Mouse (Mus musculus): ENCODE data around the gene Pdyn. TPM values are rescaled to one million over a fixed set of nuclear protein-coding genes. Genes with fewer than 3 reads are reported as not detected.

The Pdyn gene
- total and polyA plus RNA-seq, 3 experiments, result not detected

GRCm38 (mm10) chr2:129662484-129662883, 37.2 kb downstream of the Pdyn start:
- DNase-seq (ENCODE audit: low spot score) (no peak), ATAC-seq (ENCODE audit: extremely low read depth, insufficient number of reproducible peaks, low FRiP score, poor library complexity, severe bottlenecking) (no peak)
- peaks cover 6% of the 10 kb centered on the region; the same call in 1 of the 2 replicates for H3K27me3 ChIP-seq (ENCODE audit: insufficient read depth, low read length)
- TF ChIP-seq TAL1 (conservative IDR thresholded peaks at IDR 0.05; ENCODE audit: low read depth, low read length), result no peak
- TF ChIP-seq POLR2AphosphoS5 (IDR thresholded peaks at IDR 0.05; ENCODE audit: insufficient replicate concordance, low read depth, low read length), result no peak
- no peak for TF ChIP-seq GATA1 (IDR thresholded peaks at IDR 0.05; ENCODE audit: borderline replicate concordance, low read length)
- no peak for TF ChIP-seq GATA2 (IDR thresholded peaks at IDR 0.05; ENCODE audit: borderline replicate concordance, low read depth, low read length)
- no peaks in the 10 kb centered on the region for H3K36me3 ChIP-seq (replicated peaks)
- H3K9me3 ChIP-seq (replicated peaks), result no peaks in the 10 kb centered on the region
- no peak overlapping the region for H3K4me3 ChIP-seq (ENCODE audit: low read depth, low read length)
- H3K4me1 ChIP-seq (ENCODE audit: insufficient read depth, low read depth, low read length), result no peaks in the 10 kb centered on the region

GRCm38 (mm10) chr2:129660020-129660419, 39.6 kb downstream of the Pdyn start:
- H3K9me3 ChIP-seq (replicated peaks), result no peaks in the 10 kb centered on the region
- DNase-seq (ENCODE audit: low spot score) (no peak), ATAC-seq (ENCODE audit: extremely low read depth, insufficient number of reproducible peaks, low FRiP score, poor library complexity, severe bottlenecking) (no peak)
- H3K4me1 ChIP-seq (ENCODE audit: insufficient read depth, low read depth, low read length), result no peaks in the 10 kb centered on the region
- TF ChIP-seq GATA2 (IDR thresholded peaks at IDR 0.05; ENCODE audit: borderline replicate concordance, low read depth, low read length) (no peak), CTCF (IDR thresholded peaks at IDR 0.05; ENCODE audit: low read depth, low read length) (no peak), TAL1 (conservative IDR thresholded peaks at IDR 0.05; ENCODE audit: low read depth, low read length) (no peak), POLR2AphosphoS5 (IDR thresholded peaks at IDR 0.05; ENCODE audit: insufficient replicate concordance, low read depth, low read length) (no peak), GATA1 (IDR thresholded peaks at IDR 0.05; ENCODE audit: borderline replicate concordance, low read length) (no peak)
- peaks cover 6% of the 10 kb centered on the region; the same call in 1 of the 2 replicates for H3K27me3 ChIP-seq (ENCODE audit: insufficient read depth, low read length)
- H3K4me3 ChIP-seq (ENCODE audit: low read depth, low read length), result no peak overlapping the region
- H3K36me3 ChIP-seq (replicated peaks), result no peaks in the 10 kb centered on the region

- no peaks in the 10 kb centered on the region for H3K4me1 ChIP-seq (ENCODE audit: insufficient read depth, low read depth, low read length)
- TF ChIP-seq POLR2AphosphoS5 (IDR thresholded peaks at IDR 0.05; ENCODE audit: insufficient replicate concordance, low read depth, low read length) (no peak), CTCF (IDR thresholded peaks at IDR 0.05; ENCODE audit: low read depth, low read length) (no peak), GATA1 (IDR thresholded peaks at IDR 0.05; ENCODE audit: borderline replicate concordance, low read length) (no peak), GATA2 (IDR thresholded peaks at IDR 0.05; ENCODE audit: borderline replicate concordance, low read depth, low read length) (no peak)
- peaks cover 6% of the 10 kb centered on the region; the same call in 1 of the 2 replicates for H3K27me3 ChIP-seq (ENCODE audit: insufficient read depth, low read length)
- DNase-seq (ENCODE audit: low spot score) (no peak), ATAC-seq (ENCODE audit: extremely low read depth, insufficient number of reproducible peaks, low FRiP score, poor library complexity, severe bottlenecking) (no peak)
- H3K9me3 ChIP-seq (replicated peaks), result no peaks in the 10 kb centered on the region
- H3K4me3 ChIP-seq (ENCODE audit: low read depth, low read length), result no peak overlapping the region
- H3K36me3 ChIP-seq (replicated peaks), result no peaks in the 10 kb centered on the region
These were observed 40.8 kb downstream of the Pdyn start for GRCm38 (mm10) chr2:129658796-129659195.

- TF ChIP-seq GATA2 (IDR thresholded peaks at IDR 0.05; ENCODE audit: borderline replicate concordance, low read depth, low read length), result no peak
- TF ChIP-seq CTCF (IDR thresholded peaks at IDR 0.05; ENCODE audit: low read depth, low read length), result no peak
- no peak for TF ChIP-seq POLR2AphosphoS5 (IDR thresholded peaks at IDR 0.05; ENCODE audit: insufficient replicate concordance, low read depth, low read length)
- TF ChIP-seq TAL1 (conservative IDR thresholded peaks at IDR 0.05; ENCODE audit: low read depth, low read length), result no peak
- no peak for TF ChIP-seq GATA1 (IDR thresholded peaks at IDR 0.05; ENCODE audit: borderline replicate concordance, low read length)
- H3K9me3 ChIP-seq (replicated peaks), result no peaks in the 10 kb centered on the region
- H3K4me1 ChIP-seq (ENCODE audit: insufficient read depth, low read depth, low read length), result no peaks in the 10 kb centered on the region
- DNase-seq (ENCODE audit: low spot score) (no peak), ATAC-seq (ENCODE audit: extremely low read depth, insufficient number of reproducible peaks, low FRiP score, poor library complexity, severe bottlenecking) (no peak)
- no peaks in the 10 kb centered on the region for H3K36me3 ChIP-seq (replicated peaks)
- H3K27me3 ChIP-seq (ENCODE audit: insufficient read depth, low read length), result peaks cover 10% of the 10 kb centered on the region; the same call in 1 of the 2 replicates
- no peak overlapping the region for H3K4me3 ChIP-seq (ENCODE audit: low read depth, low read length)
These were observed 44.6 kb downstream of the Pdyn start for GRCm38 (mm10) chr2:129655033-129655432.

- peaks cover 10% of the 10 kb centered on the region; the same call in 1 of the 2 replicates for H3K27me3 ChIP-seq (ENCODE audit: insufficient read depth, low read length)
- no peak overlapping the region for H3K4me3 ChIP-seq (ENCODE audit: low read depth, low read length)
- no peaks in the 10 kb centered on the region for H3K9me3 ChIP-seq (replicated peaks)
- no peak for ATAC-seq (ENCODE audit: extremely low read depth, insufficient number of reproducible peaks, low FRiP score, poor library complexity, severe bottlenecking)
- DNase-seq (ENCODE audit: low spot score), result no peak
- H3K4me1 ChIP-seq (ENCODE audit: insufficient read depth, low read depth, low read length), result no peaks in the 10 kb centered on the region
- TF ChIP-seq CTCF (IDR thresholded peaks at IDR 0.05; ENCODE audit: low read depth, low read length) (no peak), GATA2 (IDR thresholded peaks at IDR 0.05; ENCODE audit: borderline replicate concordance, low read depth, low read length) (no peak), POLR2AphosphoS5 (IDR thresholded peaks at IDR 0.05; ENCODE audit: insufficient replicate concordance, low read depth, low read length) (no peak), TAL1 (conservative IDR thresholded peaks at IDR 0.05; ENCODE audit: low read depth, low read length) (no peak), GATA1 (IDR thresholded peaks at IDR 0.05; ENCODE audit: borderline replicate concordance, low read length) (no peak)
- no peaks in the 10 kb centered on the region for H3K36me3 ChIP-seq (replicated peaks)
These were observed 45.3 kb downstream of the Pdyn start for GRCm38 (mm10) chr2:129654233-129654950.

GRCm38 (mm10) chr2:129653632-129654031, 46.0 kb downstream of the Pdyn start:
- Histone ChIP-seq H3K36me3 (replicated peaks) (no peaks in the 10 kb centered on the region), H3K4me3 (ENCODE audit: low read depth, low read length) (no peak overlapping the region), H3K27me3 (ENCODE audit: insufficient read depth, low read length) (peaks cover 8% of the 10 kb centered on the region; the same call in 1 of the 2 replicates), H3K9me3 (replicated peaks) (no peaks in the 10 kb centered on the region), H3K4me1 (ENCODE audit: insufficient read depth, low read depth, low read length) (no peaks in the 10 kb centered on the region)
- ATAC-seq (ENCODE audit: extremely low read depth, insufficient number of reproducible peaks, low FRiP score, poor library complexity, severe bottlenecking), result no peak
- TF ChIP-seq TAL1 (conservative IDR thresholded peaks at IDR 0.05; ENCODE audit: low read depth, low read length) (no peak), GATA2 (IDR thresholded peaks at IDR 0.05; ENCODE audit: borderline replicate concordance, low read depth, low read length) (no peak), GATA1 (IDR thresholded peaks at IDR 0.05; ENCODE audit: borderline replicate concordance, low read length) (no peak), POLR2AphosphoS5 (IDR thresholded peaks at IDR 0.05; ENCODE audit: insufficient replicate concordance, low read depth, low read length) (no peak), CTCF (IDR thresholded peaks at IDR 0.05; ENCODE audit: low read depth, low read length) (no peak)
- no peak for DNase-seq (ENCODE audit: low spot score)
